8 mouse cellular contexts compared by ENCODE assay signal in genomic region chr15:60853231-60853999, GRCm38 (mm10). TPM values are rescaled to one million over a fixed set of nuclear protein-coding genes. Genes with fewer than 3 reads are reported as not detected.
DNase-seq lines count a peak whose midpoint lies in the region; ATAC-seq and TF ChIP-seq lines count a peak whose summit lies in the region.

Gene Fam84b, minus strand, starts transcription at chr15:60853778.

- H3K4me1 ChIP-seq in hindbrain, embryonic 13.5 days (replicated peaks): peaks cover 7% of the 10 kb centered on the region; the same call in 1 of the 2 replicates
- no peaks in the 10 kb centered on the region; the same call in 1 of the 2 replicates for H3K4me1 ChIP-seq in midbrain, postnatal 0 days (ENCODE audit: insufficient read depth, low read length)

- H3K27ac ChIP-seq in hindbrain, embryonic 13.5 days: no peak within 1 kb of the TSS
- no peak within 1 kb of the TSS for H3K27ac ChIP-seq in midbrain, postnatal 0 days (ENCODE audit: low read depth, low read length)
- H3K27ac ChIP-seq in left cerebral cortex, adult 2 months: no peak within 1 kb of the TSS

- ATAC-seq in Patski: no peak
- ATAC-seq in erythroid progenitor cell, adult 5-6 weeks (replicated peaks; ENCODE audit: low FRiP score, poor library complexity, severe bottlenecking): peak; percentile 76
- 0 out of 2 replicates have a peak, but pooled peaks have one; percentile 39 for ATAC-seq in hindbrain, embryonic 13.5 days (ENCODE audit: low FRiP score)
- peak; percentile 47; the same call in 1 of the 2 replicates for ATAC-seq in midbrain, postnatal 0 days (ENCODE audit: low FRiP score)

- no peaks in the 10 kb centered on the region for H3K9me3 ChIP-seq in hindbrain, embryonic 13.5 days
- H3K9me3 ChIP-seq in midbrain, postnatal 0 days (ENCODE audit: low read length): no peaks in the 10 kb centered on the region

- POLR2A ChIA-PET in Patski (lab: Charles Lee): no interaction called here

- WGBS in hindbrain, embryonic 13.5 days: 37% methylated on average over 17 of the region's 17 CpGs
- WGBS in midbrain, postnatal 0 days: 25% methylated on average over 17 of the region's 17 CpGs

- DNase-seq in Patski (ENCODE audit: low read depth, low spot score) (no peak), liver (peak; percentile 49)
- peak; percentile 10 for DNase-seq in adrenal gland, adult 8-10 months
- peak; percentile 32 for DNase-seq in midbrain, postnatal 0 days (ENCODE audit: low spot score)
- DNase-seq in frontal cortex, postnatal 25 days (ENCODE audit: low spot score in 2 of 2): no peak
- no peak for DNase-seq in left cerebral cortex, adult 2 months (ENCODE audit: extremely low spot score in 1 of 2, low spot score in 2 of 2)

- H3K27me3 ChIP-seq in Patski: no peaks in the 10 kb centered on the region
- no peaks in the 10 kb centered on the region for H3K27me3 ChIP-seq in hindbrain, embryonic 13.5 days
- no peaks in the 10 kb centered on the region for H3K27me3 ChIP-seq in midbrain, postnatal 0 days (ENCODE audit: insufficient read depth, low read length)

- CTCF ChIA-PET in Patski (lab: Charles Lee): interaction anchor here (0.7 to 1.2 kb wide), 2 partner anchors 10 to 16 kb away, joined by 4 read pairs; no protein-coding TSS in a partner anchor

- intact Hi-C loops in left cerebral cortex, adult 2 months (cut with DNase I): no loop called here

- no peak within 1 kb of the TSS for H3K4me3 ChIP-seq in hindbrain, embryonic 13.5 days
- no peak within 1 kb of the TSS for H3K4me3 ChIP-seq in midbrain, postnatal 0 days (ENCODE audit: low read depth, low read length)
- H3K4me3 ChIP-seq in left cerebral cortex, adult 2 months: no peak within 1 kb of the TSS

- H3K9ac ChIP-seq in hindbrain, embryonic 13.5 days: no peak within 1 kb of the TSS
- no peak within 1 kb of the TSS for H3K9ac ChIP-seq in midbrain, postnatal 0 days (replicated peaks; ENCODE audit: low read length, poor library complexity, severe bottlenecking)

- 0 out of 2 replicates have a peak within 1 kb of the TSS, but pooled peaks have one; percentile 13 for H3K4me2 ChIP-seq in hindbrain, embryonic 13.5 days
- 0 out of 2 replicates have a peak within 1 kb of the TSS, but pooled peaks have one; percentile 6 for H3K4me2 ChIP-seq in midbrain, postnatal 0 days (ENCODE audit: low read depth, low read length, poor library complexity, severe bottlenecking)

- in situ Hi-C loops in Patski (cut with MboI; ENCODE audit: low pct_unique_long_range_greater_than_20kb): no loop called here

- no peak for TF ChIP-seq CTCF in Patski (IDR thresholded peaks at IDR 0.05)
- no peak for TF ChIP-seq CTCF in midbrain, postnatal 0 days (IDR thresholded peaks at IDR 0.05)
- TF ChIP-seq CTCF in left cerebral cortex, adult 2 months (IDR thresholded peaks at IDR 0.05): no peak

- H3K36me3 ChIP-seq in hindbrain, embryonic 13.5 days: no peaks in the 10 kb centered on the region
- H3K36me3 ChIP-seq in midbrain, postnatal 0 days (ENCODE audit: insufficient read depth, low read length): no peaks in the 10 kb centered on the region

RNA-seq across cellular contexts. Expression of gene Fam84b, which starts in this region (rescaled TPM):
- 31.9 TPM for polyA plus RNA-seq in Patski (2021)
- 10 to 100 TPM; 13.4 to 18.9 (median 16.6) TPM for total RNA-seq in adrenal gland, adult 8-10 months (2022)
- total RNA-seq in erythroid progenitor cell, adult 5-6 weeks (2015; ENCODE audit: low replicate concordance): 1.4 TPM in 1 of 2 replicates, not detected in the other
- total RNA-seq in erythroid progenitor cell, adult 5-6 weeks (2017; ENCODE audit: low replicate concordance): 0.61 and 0.77 TPM in 2 replicates
- 8.9 and 15.4 TPM in 2 replicates for polyA plus RNA-seq in hindbrain, embryonic 13.5 days (2015; fragmentation: Nextera tagmentation; extraction: Ambion mirVana)
- total RNA-seq in midbrain, postnatal 0 days (2014; rRNA removed): 15.4 and 16.6 TPM in 2 replicates
- 4.1 and 5.2 TPM in 2 replicates for polyA plus RNA-seq in midbrain, postnatal 0 days (2015; fragmentation: Nextera tagmentation; extraction: Ambion mirVana)
- total RNA-seq in left cerebral cortex, adult 2 months (2021): 1 to 10 TPM; 5.3 to 6.2 TPM

Comparison
In these comparisons a context has a peak if more than half of its experiments do, and no peak if none do; other contexts are left out.
1. DNase-seq: peak in adrenal gland, adult 8-10 months (single experiment), liver (single experiment) and midbrain, postnatal 0 days (single experiment); none in Patski (single experiment), frontal cortex, postnatal 25 days (0 of 2) and left cerebral cortex, adult 2 months (0 of 2).